Mouse (Mus musculus) heart, adult 2 months (tissue): ENCODE results near the gene Tmem50b. TPM values are rescaled to one million over a fixed set of nuclear protein-coding genes. Genes with fewer than 3 reads are reported as not detected.
A peak's percentile ranks its signal among the peaks of the same experiment; 100 is the strongest.

Experiments
- DNase-seq, 2 experiments: peaks; one replicate each; pipeline ENCODE4 v3.0.0; 2021
- H3K27ac ChIP-seq: fragments of 200-600 bp; 2 replicates; pipeline ENCODE4 v1.8.1; 2022
- H3K27me3 ChIP-seq: fragments of 200-500 bp; 2 replicates; pipeline ENCODE4 v1.6.1; 2012; ENCODE audit warnings: mild to moderate bottlenecking, low read length, inconsistent platforms, mixed read lengths; ENCODE audit not compliant: control insufficient read depth, insufficient read depth
- H3K36me3 ChIP-seq: fragments of 200-500 bp; 2 replicates; pipeline ENCODE4 v1.6.1; 2012; ENCODE audit warnings: low read length, inconsistent platforms; ENCODE audit not compliant: control insufficient read depth, insufficient read depth
- H3K4me1 ChIP-seq: fragments of 200-500 bp; 2 replicates; pipeline ENCODE4 v1.6.1; 2011; ENCODE audit warnings: low read length; ENCODE audit not compliant: control insufficient read depth, insufficient read depth
- H3K4me3 ChIP-seq: fragments of 200-600 bp; 2 replicates; pipeline ENCODE4 v1.8.1; 2022
- H3K79me2 ChIP-seq: fragments of 200-500 bp; replicated peaks from 2 replicates; pipeline ENCODE4 v1.6.1; 2012; ENCODE audit warnings: mild to moderate bottlenecking, inconsistent platforms, low read length, moderate library complexity, mixed read lengths; ENCODE audit not compliant: control insufficient read depth, insufficient read depth
- H3K9ac ChIP-seq: fragments of 200-500 bp; 2 replicates; pipeline ENCODE4 v1.6.1; 2012; ENCODE audit warnings: low read depth, mild to moderate bottlenecking, control low read depth, inconsistent platforms, low read length, mixed read lengths
- CTCF ChIP-seq: fragments of 200-600 bp; IDR thresholded peaks from 2 replicates; pipeline ENCODE4 v1.8.1; 2022; ENCODE audit warnings: antibody characterized with exemption, mild to moderate bottlenecking, moderate library complexity
- EP300 ChIP-seq: fragments of 200-500 bp; IDR thresholded peaks from 2 replicates; pipeline ENCODE4 v1.6.1; 2011; ENCODE audit warnings: low read depth, low read length, control low read depth; ENCODE audit not compliant: insufficient read depth
- POLR2A ChIP-seq: fragments of 200-500 bp; IDR thresholded peaks from 2 replicates; pipeline ENCODE4 v1.6.1; 2011; ENCODE audit warnings: mild to moderate bottlenecking, low read depth, low read length, control low read depth; ENCODE audit not compliant: insufficient read depth
- WGBS: fragments of 180-500 bp; shearing (Covaris S2); methylation state at CpG from one replicate; pipeline ENCODE4 v1.1.7; 2018; 5-methylcytosine and 5-hydroxymethylcytosine counted together
- intact Hi-C: fragments of 180-260 bp; cut with DNase I; formaldehyde crosslinking; loops from one replicate; pipeline ENCODE4 v1.15.1; 2025
- polyA plus RNA-seq: library from polyadenylated mRNA; depleted of rRNA; stranded (reverse); fragments of >200 nt; gene quantifications from 2 replicates; pipeline ENCODE4 v1.2.3, GENCODE M21; 2012
- total RNA-seq, 2 experiments: library from RNA; stranded (reverse); gene quantifications; 2 replicates each; pipeline ENCODE4 v1.2.3; 2021

The Tmem50b gene
- total and polyA plus RNA-seq, 3 experiments = 47.0 to 63.4 (median 62.7) TPM

DNA sequence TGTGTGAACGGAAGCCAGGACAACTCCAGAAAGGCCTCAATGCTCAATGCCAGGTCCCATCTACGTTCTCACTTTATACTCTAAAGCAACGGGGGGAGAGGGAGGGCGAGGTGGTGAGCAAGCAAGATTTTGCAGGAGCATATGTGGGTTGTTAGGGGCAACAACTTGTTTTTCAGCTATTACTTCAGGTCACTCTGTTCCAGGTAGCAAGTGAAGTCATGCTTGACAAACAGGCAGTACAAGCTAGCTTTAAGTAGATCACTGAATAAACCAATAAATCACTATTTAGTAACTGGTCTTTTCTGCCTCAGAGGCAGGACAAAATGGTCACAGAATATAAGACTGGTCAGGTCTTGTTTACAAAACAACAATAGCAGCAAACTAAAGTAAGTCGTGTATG lies 12.0 kb downstream of the Tmem50b start:
- Histone ChIP-seq H3K27me3 (no peaks in the 10 kb centered on the region), H3K36me3 (no peaks in the 10 kb centered on the region), H3K9ac (no peak overlapping the region), H3K4me3 (no peak overlapping the region), H3K79me2 (peaks cover 2% of the 10 kb centered on the region), H3K4me1 (no peaks in the 10 kb centered on the region), H3K27ac (no peak overlapping the region)
- TF ChIP-seq POLR2A (no peak), EP300 (no peak), CTCF (no peak)
- DNase-seq = no peak
- intact Hi-C loops = no loop called here
- 90% methylated on average over 5 of the region's 5 CpGs for WGBS

DNA sequence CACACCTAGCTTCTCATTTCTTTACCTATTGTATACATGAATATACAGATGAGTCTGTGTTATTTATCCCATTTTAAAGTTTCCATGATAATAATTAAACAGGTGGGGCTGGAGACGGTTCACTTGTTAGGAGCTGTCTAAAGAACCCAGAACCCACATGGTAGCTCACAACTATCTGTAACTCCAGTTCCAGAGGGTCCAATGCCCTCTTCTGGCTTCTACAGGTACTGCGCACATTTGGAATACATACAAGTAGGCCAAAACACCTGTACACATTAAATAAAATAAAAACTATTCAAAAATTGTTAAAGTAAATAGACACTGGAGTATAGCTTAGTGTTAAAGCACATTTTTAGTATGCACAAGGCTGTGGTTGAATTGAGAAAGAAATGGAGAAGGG lies 15.3 kb downstream of the Tmem50b start:
- WGBS = 76% methylated on average over 2 of the region's 2 CpGs
- Histone ChIP-seq H3K4me3 (no peak overlapping the region), H3K4me1 (no peaks in the 10 kb centered on the region), H3K27ac (no peak overlapping the region), H3K79me2 (no peaks in the 10 kb centered on the region), H3K9ac (no peak overlapping the region), H3K36me3 (no peaks in the 10 kb centered on the region), H3K27me3 (no peaks in the 10 kb centered on the region)
- peak; percentile 76 for TF ChIP-seq CTCF
- no peak for TF ChIP-seq EP300
- no peak for DNase-seq
- intact Hi-C loops = loop anchor here (2.0 kb wide), 1 partner anchor 70 kb away; no protein-coding TSS in a partner anchor

DNA sequence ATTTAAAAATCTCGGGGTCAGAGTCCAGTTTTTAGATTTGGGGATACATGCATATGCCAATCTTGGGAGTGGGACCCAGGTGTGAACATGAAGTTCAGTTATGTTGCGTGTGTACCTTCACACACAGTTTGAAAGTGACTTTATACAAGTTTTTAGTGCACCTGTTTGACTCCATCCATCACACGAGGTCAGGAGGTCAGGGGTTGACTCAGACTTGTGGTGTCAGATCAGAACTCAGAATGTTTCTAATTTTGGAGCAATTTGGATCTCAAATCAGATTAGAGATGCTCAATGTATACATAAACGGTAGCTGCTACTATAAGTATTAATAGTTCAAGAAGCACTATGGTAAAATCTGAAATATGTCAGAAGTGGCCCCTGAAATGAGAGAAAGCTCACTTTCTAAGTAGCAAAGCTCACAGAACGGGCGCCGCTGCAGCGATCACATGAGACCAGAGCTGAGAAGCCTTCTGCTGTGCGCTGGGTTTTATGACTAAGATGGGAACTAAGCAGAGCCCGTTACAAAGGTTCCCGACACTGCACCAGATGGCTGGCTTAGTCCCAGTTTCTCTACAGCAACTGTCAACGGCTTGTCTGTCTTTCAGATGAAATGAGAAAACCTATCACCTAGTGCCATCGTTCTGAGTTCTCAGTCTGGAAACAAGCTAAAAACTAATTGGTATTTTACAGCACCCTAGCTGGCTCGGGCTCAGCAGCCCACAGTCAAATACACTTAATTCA lies 18.4 kb downstream of the Tmem50b start:
- Histone ChIP-seq H3K79me2 (no peaks in the 10 kb centered on the region), H3K27ac (no peak overlapping the region), H3K27me3 (no peaks in the 10 kb centered on the region), H3K9ac (no peak overlapping the region), H3K4me3 (no peak overlapping the region), H3K36me3 (no peaks in the 10 kb centered on the region), H3K4me1 (no peaks in the 10 kb centered on the region)
- no peak for DNase-seq
- intact Hi-C loops = no loop called here
- TF ChIP-seq POLR2A (no peak), CTCF (no peak), EP300 (no peak)
- 82% methylated on average over 14 of the region's 14 CpGs for WGBS

DNA sequence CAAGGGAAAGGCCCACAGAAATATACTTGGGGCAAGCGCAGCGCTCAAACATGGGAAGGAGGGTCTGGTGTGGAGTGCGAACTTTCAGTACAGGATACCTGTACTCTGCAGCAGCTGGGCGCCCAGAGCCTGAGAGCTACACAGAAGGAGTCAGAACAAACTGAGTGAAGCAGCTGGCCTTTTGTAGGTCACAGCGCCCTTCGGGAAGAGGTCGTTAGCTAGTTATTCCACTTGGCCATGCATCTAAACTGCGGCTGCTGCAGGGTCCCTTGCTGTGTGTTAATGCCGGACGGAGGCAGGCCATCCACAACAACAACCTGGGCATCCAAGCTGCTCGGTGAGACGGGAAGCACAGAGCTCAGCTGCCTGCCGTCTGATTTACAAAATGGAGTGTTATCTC lies 22.4 kb downstream of the Tmem50b start:
- TF ChIP-seq EP300 (no peak), CTCF (no peak), POLR2A (no peak)
- Histone ChIP-seq H3K9ac (no peak overlapping the region), H3K79me2 (no peaks in the 10 kb centered on the region), H3K36me3 (no peaks in the 10 kb centered on the region), H3K4me3 (no peak overlapping the region), H3K27ac (no peak overlapping the region), H3K4me1 (no peaks in the 10 kb centered on the region), H3K27me3 (no peaks in the 10 kb centered on the region)
- no peak for DNase-seq
- 75% methylated on average over 13 of the region's 13 CpGs for WGBS
- intact Hi-C loops = no loop called here

DNA sequence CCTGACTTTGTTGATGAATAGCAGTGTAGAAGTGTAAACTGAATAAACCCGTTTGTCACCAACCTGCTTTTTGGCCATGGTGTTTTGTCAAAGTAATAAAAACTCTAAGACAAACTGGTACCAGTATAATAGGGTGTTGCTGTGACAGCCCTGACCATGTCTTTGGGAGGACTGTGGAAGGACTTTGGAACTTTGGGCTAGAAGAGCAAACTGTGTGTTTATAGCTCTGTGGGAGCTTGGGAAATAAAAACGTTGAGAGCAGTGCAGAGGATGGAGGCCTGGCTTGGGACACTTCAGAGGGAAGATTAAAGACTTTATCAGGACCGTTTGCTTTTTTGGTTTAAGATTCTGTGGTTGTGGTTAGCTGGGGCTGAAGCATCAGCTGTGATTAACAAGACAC lies 26.5 kb downstream of the Tmem50b start:
- WGBS = 46% methylated on average over 3 of the region's 3 CpGs
- no peak overlapping the region for H3K27ac ChIP-seq
- DNase-seq = no peak
- no peak overlapping the region for H3K9ac ChIP-seq
- no peak for TF ChIP-seq POLR2A
- no peak for TF ChIP-seq CTCF
- TF ChIP-seq EP300 = no peak
- no peaks in the 10 kb centered on the region for H3K36me3 ChIP-seq
- intact Hi-C loops = no loop called here
- no peak overlapping the region for H3K4me3 ChIP-seq
- H3K27me3 ChIP-seq = no peaks in the 10 kb centered on the region
- H3K79me2 ChIP-seq = no peaks in the 10 kb centered on the region
- no peaks in the 10 kb centered on the region for H3K4me1 ChIP-seq

DNA sequence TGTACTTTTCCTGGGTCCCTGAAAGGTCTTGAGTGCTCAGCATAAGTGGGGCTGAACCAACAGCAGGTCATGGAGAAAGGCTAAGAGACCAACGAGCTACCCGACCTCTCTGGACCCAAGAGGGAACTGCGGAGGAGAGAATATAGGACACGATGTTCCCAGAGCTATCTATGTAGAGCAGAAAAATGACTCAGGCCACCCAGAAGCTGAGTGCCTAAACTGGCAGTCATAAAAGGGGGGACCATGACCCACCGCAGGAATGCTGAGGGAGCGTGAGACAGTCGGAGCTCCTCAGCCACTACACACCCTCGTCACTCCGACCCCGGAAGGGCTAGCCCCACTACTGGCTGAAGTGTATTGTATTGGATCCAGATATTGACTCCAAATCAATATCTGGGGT lies 28.6 kb downstream of the Tmem50b start:
- 74% methylated on average over 10 of the region's 10 CpGs for WGBS
- DNase-seq = no peak
- Histone ChIP-seq H3K27me3 (no peaks in the 10 kb centered on the region), H3K4me3 (no peak overlapping the region), H3K9ac (no peak overlapping the region), H3K4me1 (peaks cover 2% of the 10 kb centered on the region; the same call in 1 of the 2 replicates), H3K27ac (no peak overlapping the region), H3K36me3 (peaks cover 7% of the 10 kb centered on the region; the same call in 1 of the 2 replicates), H3K79me2 (no peaks in the 10 kb centered on the region)
- TF ChIP-seq POLR2A (no peak), EP300 (no peak), CTCF (no peak)
- intact Hi-C loops = no loop called here
